Mouse (Mus musculus) liver, adult 2 months (tissue): ENCODE measurements around the gene Frem2. TPM values are rescaled to one million over a fixed set of nuclear protein-coding genes. Genes with fewer than 3 reads are reported as not detected.

Experiments used
- DNase-seq: peaks from one replicate; pipeline ENCODE4 v3.0.0-alpha.2; 2011; ENCODE audit warnings: low read depth, low spot score; ENCODE audit errors: extremely low read depth
- H3K27ac ChIP-seq: fragments of 200-500 bp; replicated peaks from 2 replicates; pipeline ENCODE4 v1.5.1; 2012; ENCODE audit warnings: low read depth, mild to moderate bottlenecking, control low read depth, inconsistent platforms, low read length; ENCODE audit not compliant: insufficient read depth
- H3K27me3 ChIP-seq: fragments of 200-500 bp; 2 replicates; pipeline ENCODE4 v1.6.1; 2012; ENCODE audit warnings: mild to moderate bottlenecking, moderate library complexity, low read length, inconsistent platforms; ENCODE audit not compliant: control insufficient read depth, insufficient read depth
- H3K36me3 ChIP-seq: fragments of 200-500 bp; 2 replicates; pipeline ENCODE4 v1.6.1; 2012; ENCODE audit warnings: low read length, inconsistent platforms; ENCODE audit not compliant: control insufficient read depth, insufficient read depth
- H3K4me1 ChIP-seq: fragments of 200-500 bp; 2 replicates; pipeline ENCODE4 v1.6.1; 2011; ENCODE audit warnings: low read length; ENCODE audit not compliant: control insufficient read depth, insufficient read depth
- H3K4me3 ChIP-seq: fragments of 200-500 bp; 2 replicates; pipeline ENCODE4 v1.5.1; 2011; ENCODE audit warnings: low read depth, mild to moderate bottlenecking, control low read depth, low read length, moderate library complexity; ENCODE audit not compliant: insufficient read depth
- H3K79me2 ChIP-seq: fragments of 200-500 bp; 2 replicates; pipeline ENCODE4 v1.6.1; 2012; ENCODE audit warnings: inconsistent platforms, mild to moderate bottlenecking, low read length, moderate library complexity; ENCODE audit not compliant: control insufficient read depth, insufficient read depth
- H3K9ac ChIP-seq: fragments of 200-500 bp; 2 replicates; pipeline ENCODE4 v1.6.1; 2012; ENCODE audit warnings: low read depth, mild to moderate bottlenecking, control low read depth, inconsistent platforms, low read length
- CTCF ChIP-seq: fragments of 200-500 bp; IDR thresholded peaks from 2 replicates; pipeline ENCODE4 v1.5.1; 2011; ENCODE audit warnings: low read depth, low read length, control low read depth
- POLR2A ChIP-seq: fragments of 200-500 bp; IDR thresholded peaks from 2 replicates; pipeline ENCODE4 v1.6.1; 2011; ENCODE audit warnings: low read length, control low read depth; ENCODE audit not compliant: insufficient read depth; ENCODE audit errors: extremely low read depth
- WGBS: fragments of 180-500 bp; shearing (Covaris S2); methylation state at CpG from one replicate; pipeline ENCODE4 v1.1.7; 2018; 5-methylcytosine and 5-hydroxymethylcytosine counted together
- polyA plus RNA-seq: library from polyadenylated mRNA; depleted of rRNA; stranded (reverse); fragments of >200 nt; gene quantifications from 2 replicates; pipeline ENCODE4 v1.2.3, GENCODE M21; 2012; rRNA removed
- total RNA-seq: library from RNA; depleted of rRNA; stranded (reverse); fragments of >200 nt; gene quantifications from 2 replicates; pipeline ENCODE4 v1.2.3, GENCODE M21; 2014; rRNA removed

Gene Frem2
- total and polyA plus RNA-seq, 2 experiments = 0.02 to 0.09 TPM

- peaks cover 14% of the 10 kb centered on the region for H3K36me3 ChIP-seq
- peaks cover 23% of the 10 kb centered on the region for H3K4me1 ChIP-seq
- no peak overlapping the region for H3K4me3 ChIP-seq
- peaks cover 28% of the 10 kb centered on the region; the same call in 1 of the 2 replicates for H3K79me2 ChIP-seq
- TF ChIP-seq CTCF (no peak), POLR2A (no peak)
- H3K9ac ChIP-seq = no peak overlapping the region
- peak; percentile 79 for DNase-seq
- no peaks in the 10 kb centered on the region for H3K27me3 ChIP-seq
- 11% methylated on average over 5 of the region's 5 CpGs for WGBS
- H3K27ac ChIP-seq = 0 out of 2 replicates have a peak overlapping the region, but pooled peaks have one; percentile 14
Observed at GRCm38 (mm10) chr3:53467356-53467755, 189.8 kb downstream of the Frem2 start.

- no peak overlapping the region for H3K4me3 ChIP-seq
- peaks cover 7% of the 10 kb centered on the region; the same call in 1 of the 2 replicates for H3K36me3 ChIP-seq
- 80% methylated on average over 9 of the region's 9 CpGs for WGBS
- H3K4me1 ChIP-seq = peaks cover 23% of the 10 kb centered on the region
- no peak for TF ChIP-seq CTCF
- no peak for TF ChIP-seq POLR2A
- H3K79me2 ChIP-seq = peaks cover 28% of the 10 kb centered on the region; the same call in 1 of the 2 replicates
- H3K9ac ChIP-seq = no peak overlapping the region
- no peak overlapping the region for H3K27ac ChIP-seq
- no peak for DNase-seq
- no peaks in the 10 kb centered on the region for H3K27me3 ChIP-seq
Observed at GRCm38 (mm10) chr3:53466481-53466880, 190.7 kb downstream of the Frem2 start.

GRCm38 (mm10) chr3:53465330-53465729, 191.8 kb downstream of the Frem2 start:
- peaks cover 23% of the 10 kb centered on the region for H3K4me1 ChIP-seq
- H3K4me3 ChIP-seq = no peak overlapping the region; the same call in 1 of the 2 replicates
- H3K9ac ChIP-seq = no peak overlapping the region

GRCm38 (mm10) chr3:53464146-53464698, 192.9 kb downstream of the Frem2 start:
- WGBS = under 1% methylated on average over 20 of the region's 20 CpGs
- Histone ChIP-seq H3K36me3 (no peaks in the 10 kb centered on the region; the same call in 1 of the 2 replicates), H3K27ac (peak overlapping the region; percentile 79; the same call in 1 of the 2 replicates), H3K4me1 (peaks cover 19% of the 10 kb centered on the region), H3K27me3 (no peaks in the 10 kb centered on the region), H3K4me3 (peak overlapping the region; percentile 85), H3K9ac (peak overlapping the region; percentile 89), H3K79me2 (peaks cover 28% of the 10 kb centered on the region; the same call in 1 of the 2 replicates)
- TF ChIP-seq POLR2A (no peak), CTCF (no peak)
- peak; percentile 51 for DNase-seq

More at GRCm38 (mm10) chr3:53465330-53465729, 191.8 kb downstream of the Frem2 start:
- Histone ChIP-seq H3K27ac (no peak overlapping the region), H3K79me2 (peaks cover 28% of the 10 kb centered on the region; the same call in 1 of the 2 replicates), H3K27me3 (no peaks in the 10 kb centered on the region), H3K36me3 (no peaks in the 10 kb centered on the region; the same call in 1 of the 2 replicates)
- DNase-seq = no peak
- TF ChIP-seq POLR2A (no peak), CTCF (no peak)
- 14% methylated on average over 6 of the region's 6 CpGs for WGBS

Other genes starting within 250 kb of the Frem2 start
- gene Nhlrc3, start 194.0 kb downstream of the Frem2 start, total RNA-seq = 8.0 and 9.0 TPM in 2 replicates
- gene Nhlrc3, start 194.0 kb downstream of the Frem2 start, polyA plus RNA-seq = 5.9 and 6.6 TPM in 2 replicates
- gene Proser1, start 193.7 kb downstream of the Frem2 start, total RNA-seq = 2.4 and 2.6 TPM in 2 replicates
- 7.6 and 8.6 TPM in 2 replicates for gene Proser1, start 193.7 kb downstream of the Frem2 start, polyA plus RNA-seq
- gene Stoml3, start 168.7 kb downstream of the Frem2 start, total RNA-seq = not detected in 2 replicates
- gene Stoml3, start 168.7 kb downstream of the Frem2 start, polyA plus RNA-seq = not detected in 2 replicates
- gene Gm10985, start 187.7 kb upstream of the Frem2 start, total RNA-seq = not detected in 2 replicates
- not detected in 2 replicates for gene Gm10985, start 187.7 kb upstream of the Frem2 start, polyA plus RNA-seq
- gene Ufm1, start 206.5 kb upstream of the Frem2 start, total RNA-seq = 19.3 and 24.8 TPM in 2 replicates
- gene Ufm1, start 206.5 kb upstream of the Frem2 start, polyA plus RNA-seq = 10.0 and 10.3 TPM in 2 replicates